Mouse (Mus musculus) MEL-GATA-1-ER (cell line): Measurements from ENCODE around the gene Rap2b.

ENCODE experiments used
- DNase-seq: peaks from one replicate; pipeline ENCODE4 v3.0.0-alpha.2; 2012; ENCODE audit warnings: low read depth; ENCODE audit errors: extremely low read depth

The Rap2b gene

GRCm38 (mm10) chr3:61376001-61376400, 14.6 kb downstream of the Rap2b start:
- no peak for DNase-seq

GRCm38 (mm10) chr3:61386368-61386767, 24.9 kb downstream of the Rap2b start:
- DNase-seq = no peak

- DNase-seq = no peak
Measured at GRCm38 (mm10) chr3:61391564-61391963, 30.1 kb downstream of the Rap2b start.

GRCm38 (mm10) chr3:61392881-61393280, 31.4 kb downstream of the Rap2b start:
- peak; percentile 73 for DNase-seq

GRCm38 (mm10) chr3:61393520-61393919, 32.1 kb downstream of the Rap2b start:
- peak; percentile 58 for DNase-seq

- no peak for DNase-seq
Measured at GRCm38 (mm10) chr3:61395382-61395781, 33.9 kb downstream of the Rap2b start.

- no peak for DNase-seq
Measured at GRCm38 (mm10) chr3:61396728-61397127, 35.3 kb downstream of the Rap2b start.

GRCm38 (mm10) chr3:61400823-61401387, 39.5 kb downstream of the Rap2b start:
- DNase-seq = no peak

GRCm38 (mm10) chr3:61406921-61407320, 45.5 kb downstream of the Rap2b start:
- peak; percentile 59 for DNase-seq

- DNase-seq = peak; percentile 93
Measured at GRCm38 (mm10) chr3:61409683-61410082, 48.2 kb downstream of the Rap2b start.

- DNase-seq = no peak
Measured at GRCm38 (mm10) chr3:61415883-61416282, 54.4 kb downstream of the Rap2b start.
